Mouse (Mus musculus) left cerebral cortex, postnatal 4 days (tissue): ENCODE measurements around the gene Cat. TPM values are rescaled to one million over a fixed set of nuclear protein-coding genes. Genes with fewer than 3 reads are reported as not detected.

Source experiments
- DNase-seq: peaks from one replicate; pipeline ENCODE4 v3.0.0-alpha.2; 2022
- intact Hi-C: fragments of 180-260 bp; cut with DNase I; formaldehyde crosslinking; loops from one replicate; pipeline ENCODE4 v1.15.1; 2025
- total RNA-seq, 2 experiments: library from RNA; stranded (reverse); gene quantifications; 2 replicates each; pipeline ENCODE4 v1.2.3; 2021

Gene Cat
- total RNA-seq: 10 to 100 TPM; 80.5 to 83.4 TPM

GRCm38 (mm10) chr2:103484617-103485401 lies at the start of gene Cat:
Gene Cat, minus strand, starts transcription at chr2:103485160.
- intact Hi-C loops: no loop called here
- peak; percentile 98 for DNase-seq

- intact Hi-C loops: no loop called here
- DNase-seq: no peak
These were observed 40.6 kb upstream of the Cat start for GRCm38 (mm10) chr2:103525596-103525995.

- intact Hi-C loops: no loop called here
- DNase-seq: no peak
These were observed 31.5 kb upstream of the Cat start for GRCm38 (mm10) chr2:103516472-103516871.

- peak; percentile 10 for DNase-seq
- intact Hi-C loops: no loop called here
These were observed 30.7 kb upstream of the Cat start for GRCm38 (mm10) chr2:103515513-103516180.

- intact Hi-C loops: no loop called here
- no peak for DNase-seq
These were observed 27.3 kb upstream of the Cat start for GRCm38 (mm10) chr2:103512066-103512795.

GRCm38 (mm10) chr2:103511631-103512030 lies 26.7 kb upstream of the Cat start:
- no peak for DNase-seq
- intact Hi-C loops: no loop called here

GRCm38 (mm10) chr2:103511042-103511441 lies 26.1 kb upstream of the Cat start:
- no peak for DNase-seq
- intact Hi-C loops: no loop called here

GRCm38 (mm10) chr2:103507651-103508050 lies 22.7 kb upstream of the Cat start:
- DNase-seq: no peak
- intact Hi-C loops: no loop called here

GRCm38 (mm10) chr2:103505956-103506355 lies 21.0 kb upstream of the Cat start:
- intact Hi-C loops: no loop called here
- DNase-seq: no peak

- intact Hi-C loops: no loop called here
- no peak for DNase-seq
These were observed 19.5 kb upstream of the Cat start for GRCm38 (mm10) chr2:103504463-103504862.

GRCm38 (mm10) chr2:103500769-103501168 lies 15.8 kb upstream of the Cat start:
- intact Hi-C loops: no loop called here
- DNase-seq: no peak

- DNase-seq: no peak
- intact Hi-C loops: no loop called here
These were observed 10.9 kb upstream of the Cat start for GRCm38 (mm10) chr2:103495633-103496418.

- intact Hi-C loops: no loop called here
- no peak for DNase-seq
These were observed 8.9 kb upstream of the Cat start for GRCm38 (mm10) chr2:103493827-103494226.

- DNase-seq: no peak
- intact Hi-C loops: no loop called here
These were observed 7.6 kb upstream of the Cat start for GRCm38 (mm10) chr2:103492526-103492925.

- DNase-seq: no peak
- intact Hi-C loops: no loop called here
These were observed 907 bp downstream of the Cat start for GRCm38 (mm10) chr2:103483986-103484520.

GRCm38 (mm10) chr2:103483289-103483985 lies 1.5 kb downstream of the Cat start:
- intact Hi-C loops: no loop called here
- DNase-seq: no peak

GRCm38 (mm10) chr2:103481314-103482231 lies 3.4 kb downstream of the Cat start:
- DNase-seq: no peak

GRCm38 (mm10) chr2:103480871-103481270 lies 4.1 kb downstream of the Cat start:
- intact Hi-C loops: no loop called here
- DNase-seq: no peak

More at GRCm38 (mm10) chr2:103481314-103482231, 3.4 kb downstream of the Cat start:
- intact Hi-C loops: no loop called here

GRCm38 (mm10) chr2:103480240-103480639 lies 4.7 kb downstream of the Cat start:
- no peak for DNase-seq
- intact Hi-C loops: no loop called here
